Mouse (Mus musculus) small intestine, adult 2 months (tissue): ENCODE results near the gene Wdr95. TPM values are rescaled to one million over a fixed set of nuclear protein-coding genes. Genes with fewer than 3 reads are reported as not detected.

ENCODE experiments used
- H3K27ac ChIP-seq: fragments of 200-500 bp; 2 replicates; pipeline ENCODE4 v1.5.1; 2012; ENCODE audit warnings: low read depth, low read length, control low read depth, inconsistent platforms; ENCODE audit not compliant: insufficient read depth
- H3K27me3 ChIP-seq: fragments of 200-500 bp; 2 replicates; pipeline ENCODE4 v1.6.1; 2012; ENCODE audit warnings: mild to moderate bottlenecking, moderate library complexity, low read length, inconsistent platforms; ENCODE audit not compliant: control insufficient read depth, insufficient read depth
- H3K36me3 ChIP-seq: fragments of 200-500 bp; 2 replicates; pipeline ENCODE4 v1.6.1; 2012; ENCODE audit warnings: mild to moderate bottlenecking, low read length, control low read depth, inconsistent platforms; ENCODE audit not compliant: control insufficient read depth, insufficient read depth
- H3K4me1 ChIP-seq: fragments of 200-500 bp; 2 replicates; pipeline ENCODE4 v1.6.1; 2012; ENCODE audit warnings: low read length, inconsistent platforms, mixed read lengths; ENCODE audit not compliant: control insufficient read depth, insufficient read depth, insufficient read length
- H3K4me3 ChIP-seq: fragments of 200-500 bp; 2 replicates; pipeline ENCODE4 v1.5.1; 2012; ENCODE audit warnings: low read depth, mild to moderate bottlenecking, control low read depth, inconsistent platforms, low read length, moderate library complexity
- CTCF ChIP-seq: fragments of 200-500 bp; IDR thresholded peaks from 2 replicates; pipeline ENCODE4 v1.5.1; 2012; ENCODE audit warnings: low read depth, mild to moderate bottlenecking, control low read depth, inconsistent platforms, low read length, moderate library complexity, mixed read lengths; ENCODE audit not compliant: insufficient replicate concordance, insufficient read length; ENCODE audit errors: extremely low read depth
- POLR2A ChIP-seq: fragments of 200-500 bp; IDR thresholded peaks from 2 replicates; pipeline ENCODE4 v1.6.1; 2012; ENCODE audit warnings: low read depth, mild to moderate bottlenecking, control low read depth, inconsistent platforms, low read length, moderate library complexity
- WGBS: fragments of 180-500 bp; shearing (Covaris S2); methylation state at CpG from one replicate; pipeline ENCODE4 v1.1.7; 2018; 5-methylcytosine and 5-hydroxymethylcytosine counted together
- polyA plus RNA-seq: library from polyadenylated mRNA; depleted of rRNA; stranded (reverse); fragments of >200 nt; gene quantifications from 2 replicates; pipeline ENCODE4 v1.2.3, GENCODE M21; 2012

The Wdr95 gene
- polyA plus RNA-seq, 1 experiment: not detected

GRCm38 (mm10) chr5:149583507-149583906, 55.0 kb downstream of the Wdr95 start:
- H3K27me3 ChIP-seq: no peaks in the 10 kb centered on the region
- TF ChIP-seq POLR2A (no peak), CTCF (no peak)
- 31% methylated on average over 8 of the region's 8 CpGs for WGBS

DNA sequence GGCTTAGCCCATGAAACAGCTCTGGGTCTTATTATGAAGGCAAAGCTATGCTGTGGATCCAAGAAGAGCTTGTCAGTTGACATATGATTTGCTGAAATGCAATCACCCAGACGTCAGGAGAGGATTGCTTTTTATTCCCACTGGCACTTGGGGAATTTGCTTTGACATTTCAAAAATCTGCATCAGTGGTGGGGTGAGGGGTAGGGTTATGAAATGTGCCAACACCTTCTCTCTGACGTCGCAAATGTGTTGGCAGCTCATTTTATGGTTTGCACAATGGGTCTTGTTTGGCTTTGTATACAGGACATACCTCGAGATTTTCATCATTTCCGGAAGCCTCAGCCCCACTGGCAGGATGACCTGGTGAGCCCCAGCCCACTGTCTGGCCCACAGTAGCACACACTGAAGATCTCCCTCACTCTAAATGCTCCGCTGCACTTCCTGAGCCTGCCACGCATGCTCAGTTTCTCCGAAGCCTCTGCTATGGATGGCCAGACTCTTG, 55.7 kb downstream of the Wdr95 start:
- H3K4me1 ChIP-seq: peaks cover 7% of the 10 kb centered on the region; the same call in 1 of the 2 replicates
- H3K27me3 ChIP-seq: no peaks in the 10 kb centered on the region
- TF ChIP-seq CTCF (no peak), POLR2A (no peak)
- no peak overlapping the region for H3K27ac ChIP-seq
- 63% methylated on average over 8 of the region's 8 CpGs for WGBS
- H3K36me3 ChIP-seq: no peaks in the 10 kb centered on the region
- H3K4me3 ChIP-seq: no peak overlapping the region

More at GRCm38 (mm10) chr5:149583507-149583906, 55.0 kb downstream of the Wdr95 start:
- Histone ChIP-seq H3K27ac (no peak overlapping the region), H3K4me1 (peaks cover 7% of the 10 kb centered on the region; the same call in 1 of the 2 replicates), H3K36me3 (no peaks in the 10 kb centered on the region), H3K4me3 (no peak overlapping the region)

DNA sequence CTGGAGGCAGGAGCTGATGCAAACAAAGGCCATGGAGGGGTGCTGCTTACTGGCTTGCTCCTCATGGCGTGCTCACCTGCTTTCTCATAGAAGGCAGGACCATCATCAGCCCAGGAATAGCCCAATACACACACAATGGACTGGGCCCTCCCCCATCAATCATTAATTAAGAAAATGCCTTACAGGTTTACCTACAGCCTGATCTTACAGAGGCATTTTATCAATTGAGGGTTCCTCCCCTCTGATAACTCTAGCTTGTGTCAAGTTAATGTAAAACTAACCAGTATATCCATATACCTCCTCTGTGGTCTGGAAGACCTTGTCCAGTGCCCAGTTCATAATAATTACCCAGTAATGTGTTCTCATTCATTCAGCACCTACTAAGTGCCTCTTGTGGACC, 56.8 kb downstream of the Wdr95 start:
- Histone ChIP-seq H3K36me3 (no peaks in the 10 kb centered on the region), H3K27ac (no peak overlapping the region), H3K4me1 (peaks cover 4% of the 10 kb centered on the region; the same call in 1 of the 2 replicates), H3K27me3 (no peaks in the 10 kb centered on the region), H3K4me3 (no peak overlapping the region)
- TF ChIP-seq CTCF: no peak
- no peak for TF ChIP-seq POLR2A
- WGBS: 17% methylated on average over 1 of the region's 1 CpGs

DNA sequence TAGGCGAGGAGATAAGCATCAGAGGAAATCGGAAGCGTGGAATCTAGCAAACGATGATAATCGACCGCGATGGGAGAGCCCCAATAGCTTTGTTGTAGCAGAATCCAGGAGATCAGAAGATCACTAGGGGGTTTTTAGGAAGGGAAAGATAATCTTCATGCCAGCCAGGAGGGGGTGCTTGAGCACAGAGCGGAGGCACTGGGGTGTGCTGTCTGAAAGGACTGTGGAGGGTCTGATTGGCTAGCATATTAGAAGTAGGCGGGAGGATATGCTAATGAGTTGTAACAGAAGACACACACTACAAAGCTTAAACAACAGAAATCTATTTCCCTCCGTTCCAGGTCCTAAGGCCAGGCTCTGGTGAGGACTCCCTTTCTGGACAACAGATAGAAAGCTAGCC, 57.4 kb downstream of the Wdr95 start:
- WGBS: 68% methylated on average over 10 of the region's 10 CpGs
- Histone ChIP-seq H3K4me1 (peaks cover 4% of the 10 kb centered on the region; the same call in 1 of the 2 replicates), H3K27me3 (no peaks in the 10 kb centered on the region), H3K27ac (no peak overlapping the region), H3K4me3 (no peak overlapping the region), H3K36me3 (no peaks in the 10 kb centered on the region)
- TF ChIP-seq CTCF (no peak), POLR2A (no peak)

GRCm38 (mm10) chr5:149587327-149587895, 58.9 kb downstream of the Wdr95 start:
- WGBS: 77% methylated on average over 11 of the region's 11 CpGs
- peaks cover 4% of the 10 kb centered on the region; the same call in 1 of the 2 replicates for H3K4me1 ChIP-seq
- no peak for TF ChIP-seq CTCF
- no peak for TF ChIP-seq POLR2A

DNA sequence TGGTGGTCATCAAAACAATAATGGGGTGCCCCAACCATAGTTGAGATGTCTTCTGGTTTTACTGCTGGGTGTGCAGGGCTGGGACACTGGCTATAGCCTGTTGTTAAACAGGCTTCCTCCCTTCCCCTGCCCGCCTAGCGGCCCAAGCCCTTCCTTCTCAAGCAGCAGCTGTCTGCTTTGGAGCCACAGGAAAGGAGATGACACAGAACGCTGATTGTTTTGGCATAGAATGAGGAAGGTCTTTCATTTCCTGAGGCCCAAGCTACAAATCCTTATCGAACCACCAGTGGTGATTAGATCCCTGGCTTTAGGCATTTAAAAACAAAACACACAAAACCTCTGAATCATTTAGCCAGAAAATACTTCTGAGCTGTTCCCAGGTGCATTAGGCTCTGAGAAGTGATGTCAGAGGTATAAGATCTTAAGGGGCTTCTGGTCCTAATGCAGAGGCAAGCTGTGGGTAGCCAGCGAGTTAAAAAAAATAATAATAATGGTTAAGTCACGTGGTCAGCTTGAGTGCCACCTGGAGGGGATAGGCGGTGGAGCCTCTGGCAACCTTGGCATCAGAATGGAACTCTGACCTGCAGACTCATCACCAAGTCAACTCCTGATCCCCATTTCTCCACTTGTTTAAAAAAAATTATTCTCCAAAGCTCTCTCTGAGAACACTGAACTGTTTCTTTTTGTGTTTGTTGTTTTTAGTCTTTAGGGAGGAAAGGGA, 60.5 kb downstream of the Wdr95 start:
- H3K27ac ChIP-seq: no peak overlapping the region
- WGBS: 25% methylated on average over 7 of the region's 7 CpGs
- H3K4me1 ChIP-seq: peaks cover 4% of the 10 kb centered on the region; the same call in 1 of the 2 replicates
- no peaks in the 10 kb centered on the region for H3K36me3 ChIP-seq
- no peaks in the 10 kb centered on the region for H3K27me3 ChIP-seq
- no peak overlapping the region for H3K4me3 ChIP-seq
- no peak for TF ChIP-seq CTCF
- TF ChIP-seq POLR2A: no peak

More at GRCm38 (mm10) chr5:149587327-149587895, 58.9 kb downstream of the Wdr95 start:
- no peak overlapping the region for H3K4me3 ChIP-seq
- H3K27ac ChIP-seq: no peak overlapping the region
- H3K36me3 ChIP-seq: no peaks in the 10 kb centered on the region
- H3K27me3 ChIP-seq: no peaks in the 10 kb centered on the region

DNA sequence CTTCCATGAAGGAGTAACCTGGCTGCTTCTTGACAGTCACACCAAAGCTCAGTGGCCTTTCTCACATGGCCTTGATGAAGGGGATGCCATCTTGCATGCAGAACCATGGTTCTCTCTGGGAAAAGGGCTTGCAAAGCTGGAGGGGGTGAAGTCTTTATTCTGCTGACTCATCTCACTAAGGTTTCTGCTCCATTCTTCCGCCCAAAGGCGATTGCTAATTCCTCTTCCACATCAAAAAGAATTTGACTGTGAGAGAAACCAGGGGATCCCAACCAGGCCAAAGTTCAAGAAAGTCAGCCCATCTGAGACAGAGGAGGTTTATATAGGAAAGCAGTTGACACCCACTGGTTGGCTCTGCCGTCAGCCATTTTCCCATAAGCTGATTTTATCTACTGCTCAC, 61.5 kb downstream of the Wdr95 start:
- Histone ChIP-seq H3K27ac (no peak overlapping the region), H3K36me3 (no peaks in the 10 kb centered on the region), H3K4me3 (no peak overlapping the region), H3K4me1 (no peaks in the 10 kb centered on the region), H3K27me3 (no peaks in the 10 kb centered on the region)
- 66% methylated on average over 3 of the region's 3 CpGs for WGBS
- no peak for TF ChIP-seq CTCF
